Mouse (Mus musculus): ENCODE data around the gene Dbf4.

Gene Dbf4

DNA sequence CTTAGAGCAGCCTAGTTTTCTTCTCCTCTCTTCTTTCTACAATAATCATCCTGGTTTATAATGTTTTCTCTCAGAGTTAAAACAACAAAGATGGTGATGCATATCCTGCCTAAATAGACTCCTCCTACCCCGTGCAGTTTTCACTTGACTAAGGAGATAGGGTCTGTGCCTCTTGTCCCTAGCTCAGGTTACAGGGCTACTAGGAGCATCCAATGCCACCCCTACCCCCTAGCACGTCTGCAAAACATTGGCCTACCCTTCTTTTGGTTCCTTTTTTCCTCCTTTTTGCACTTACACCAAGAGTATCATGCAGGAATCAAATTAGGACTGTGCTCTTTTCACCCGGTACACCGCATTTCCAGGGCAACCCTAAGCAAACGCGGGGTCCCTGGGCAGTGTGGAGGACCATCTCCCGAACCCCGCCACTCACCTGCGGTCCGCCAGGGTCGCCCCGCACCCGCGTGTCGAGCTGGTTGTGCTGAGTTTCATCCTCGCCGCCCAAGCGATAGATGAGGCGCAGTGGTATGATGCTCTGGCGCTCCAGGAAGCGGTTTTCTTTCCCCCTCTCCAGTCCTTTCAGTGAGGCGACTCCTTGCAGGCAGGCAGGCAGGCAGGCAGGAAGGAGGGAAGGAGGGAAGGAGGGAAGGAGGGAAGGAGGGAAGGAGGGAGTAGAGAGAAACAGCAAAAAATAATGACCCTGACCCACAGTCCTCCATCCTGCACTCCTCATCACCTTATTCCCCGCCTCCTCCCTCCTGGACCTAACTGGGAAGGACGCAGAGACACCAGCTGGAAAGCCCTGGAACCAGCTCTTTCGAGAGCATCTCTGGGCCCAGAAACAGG, 55.5 kb downstream of the Dbf4 start:
- DNase-seq (ENCODE audit: low read depth, low spot score) = no peak

DNA sequence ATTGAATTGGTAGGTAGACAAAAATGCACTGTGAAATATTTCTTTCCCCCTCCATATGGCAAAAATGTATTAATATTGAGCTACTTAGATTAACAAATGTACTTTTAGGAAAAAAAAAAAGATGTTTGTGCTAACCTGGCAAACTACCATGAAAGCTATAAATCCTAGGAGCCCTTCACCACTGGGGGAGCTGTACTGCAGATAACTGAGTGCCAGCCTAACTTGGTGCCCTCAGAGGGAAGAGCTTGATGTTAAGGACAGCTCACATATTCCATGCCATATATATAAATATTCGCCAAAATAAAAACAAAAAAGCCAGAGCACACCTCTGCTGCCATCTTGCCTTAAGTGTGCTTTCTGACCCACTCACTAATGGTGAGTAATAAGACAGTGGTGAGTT, 60.2 kb downstream of the Dbf4 start:
- DNase-seq (ENCODE audit: low read depth, low spot score) = no peak

DNA sequence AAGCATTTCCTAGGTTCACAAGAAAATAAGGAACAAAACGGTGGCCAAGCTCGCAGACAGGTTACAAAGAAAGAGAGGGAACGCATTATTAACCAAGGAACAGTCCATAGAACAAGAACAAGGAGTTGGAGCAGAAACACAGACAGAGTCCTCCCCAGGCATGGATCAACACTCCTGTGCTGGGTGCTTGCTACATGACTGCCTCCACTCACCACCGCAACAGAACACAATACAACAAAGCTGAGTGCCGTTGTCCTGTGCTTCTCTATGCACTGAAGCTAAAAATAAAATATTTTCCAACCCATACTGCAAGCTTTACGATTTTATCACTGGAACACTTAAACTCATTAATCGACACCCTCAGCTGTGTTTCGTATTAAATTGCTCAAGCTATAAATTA, 64.8 kb downstream of the Dbf4 start:
- no peak for DNase-seq (ENCODE audit: low read depth, low spot score)

DNA sequence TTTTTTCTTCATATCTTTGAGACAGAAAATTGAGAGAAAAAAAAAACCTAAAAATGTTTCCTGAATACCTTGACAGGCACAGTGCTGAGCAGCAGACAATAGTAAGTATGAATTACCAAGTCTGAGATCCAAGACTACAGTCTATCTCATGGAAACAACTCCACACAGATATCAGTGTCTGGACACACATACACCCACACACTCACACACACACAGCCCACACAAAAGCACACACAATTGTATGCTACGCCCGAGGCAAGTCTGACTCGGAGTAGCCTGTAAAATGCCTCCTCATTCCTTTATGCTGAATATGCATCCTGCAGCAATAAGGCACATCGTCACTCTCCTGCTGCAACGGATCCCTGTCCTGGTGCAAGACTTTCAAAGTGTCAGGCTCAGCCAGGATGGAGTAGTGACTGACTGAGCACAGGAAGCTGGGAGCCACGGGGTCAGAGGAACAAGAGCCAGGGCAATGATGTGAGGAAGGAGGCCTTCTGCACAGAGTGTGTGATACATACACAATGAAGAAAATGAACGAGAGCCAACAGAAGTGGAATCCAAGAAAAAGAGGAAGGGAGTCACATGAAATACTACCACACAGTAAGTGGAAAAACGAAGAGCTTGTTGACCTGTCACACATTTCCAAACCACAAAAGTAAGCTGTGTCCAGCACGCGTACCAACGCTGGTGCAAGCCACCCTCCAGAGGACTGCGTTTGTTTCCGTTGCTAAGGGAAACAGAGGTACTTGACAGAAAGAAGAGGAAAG, 65.4 kb downstream of the Dbf4 start:
- no peak for DNase-seq (ENCODE audit: low read depth, low spot score)

DNA sequence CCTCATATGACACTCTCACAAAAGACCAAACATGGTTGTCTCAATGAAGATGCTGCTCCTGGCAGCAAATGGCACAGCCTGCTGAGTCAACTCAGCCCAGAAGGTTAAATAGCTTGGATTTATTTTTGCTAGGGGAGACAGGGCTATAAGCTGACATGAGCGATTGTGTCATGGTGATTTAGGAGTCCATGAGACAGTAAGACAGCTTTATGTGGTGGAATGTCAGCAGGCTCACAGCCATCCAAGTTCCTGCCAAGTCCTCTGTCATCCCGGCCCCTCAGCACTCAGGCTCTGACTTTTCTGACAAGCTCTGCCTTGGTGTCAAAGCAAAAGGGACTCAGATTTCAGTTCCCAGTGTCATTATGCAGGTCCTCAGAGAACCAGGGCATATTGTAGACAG, 66.2 kb downstream of the Dbf4 start:
- DNase-seq (ENCODE audit: low read depth, low spot score) = no peak

DNA sequence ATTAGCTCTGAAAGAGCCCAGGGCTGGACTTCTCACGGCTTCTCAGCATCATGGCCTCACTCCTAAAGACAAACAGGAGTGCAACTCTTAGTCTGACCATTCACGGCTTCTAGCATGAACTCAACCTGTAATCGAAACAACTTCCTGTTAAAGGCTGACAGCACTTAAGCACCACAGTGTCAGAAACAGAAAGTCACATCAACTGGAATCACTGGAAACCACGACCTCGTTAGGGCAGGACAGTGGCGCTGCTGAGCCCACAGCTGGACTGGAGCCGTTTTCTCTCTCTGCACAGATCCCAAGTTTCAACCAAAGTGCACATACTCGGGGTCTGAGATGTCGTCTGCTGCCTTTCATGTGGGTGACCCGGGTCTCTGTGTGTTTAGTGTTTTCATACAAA, 73.0 kb downstream of the Dbf4 start:
- no peak for DNase-seq (ENCODE audit: low read depth, low spot score)

Data from CD4-positive helper T cell, adult 2 months (primary cell).